Mouse (Mus musculus) left cerebral cortex, postnatal 10 days (tissue): ENCODE measurements around the gene Afg1l. TPM values are rescaled to one million over a fixed set of nuclear protein-coding genes. Genes with fewer than 3 reads are reported as not detected.

Source experiments
- DNase-seq, 2 experiments: peaks; one replicate each; pipeline ENCODE4 v3.0.0; 2021 to 2022; ENCODE audit warnings: low spot score in 2 of 2, mixed read lengths in 1 of 2; ENCODE audit errors: extremely low spot score in 1 of 2
- intact Hi-C: fragments of 180-260 bp; cut with DNase I; formaldehyde crosslinking; loops from one replicate; pipeline ENCODE4 v1.15.1; 2025
- total RNA-seq, 2 experiments: library from RNA; stranded (reverse); gene quantifications; 2 replicates each; pipeline ENCODE4 v1.2.3; 2021

The Afg1l gene
- total RNA-seq, 2 experiments from 2014 or later: 9.3 to 10.5 TPM

DNA sequence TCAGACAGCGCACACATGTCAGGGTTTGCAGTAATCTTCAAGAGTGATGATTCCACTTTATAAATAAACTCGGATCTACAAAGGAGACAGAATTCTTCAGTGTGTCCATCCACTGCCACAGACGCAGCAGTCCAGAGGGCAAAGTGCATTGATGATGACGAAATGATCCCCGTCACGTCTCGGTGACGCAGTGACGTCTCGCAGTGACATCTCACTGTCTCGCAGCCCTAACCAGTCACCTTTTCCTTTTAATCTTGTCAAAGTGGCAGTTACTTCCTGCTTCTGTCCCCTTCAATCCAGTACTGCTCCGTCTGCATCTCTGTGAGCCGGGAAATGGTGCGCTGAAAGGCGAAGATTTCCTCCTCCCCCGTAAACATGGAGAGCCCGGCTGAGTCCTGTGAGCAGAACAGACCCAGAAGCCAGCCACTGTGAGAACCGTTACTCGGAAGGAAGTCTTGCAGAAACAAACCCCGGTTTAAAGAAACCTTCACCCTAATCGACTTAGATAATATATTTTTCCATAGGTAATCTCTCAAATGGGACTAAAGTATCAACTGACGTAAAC lies 165.1 kb downstream of the Afg1l start:
- intact Hi-C loops: no loop called here
- no peak for DNase-seq

DNA sequence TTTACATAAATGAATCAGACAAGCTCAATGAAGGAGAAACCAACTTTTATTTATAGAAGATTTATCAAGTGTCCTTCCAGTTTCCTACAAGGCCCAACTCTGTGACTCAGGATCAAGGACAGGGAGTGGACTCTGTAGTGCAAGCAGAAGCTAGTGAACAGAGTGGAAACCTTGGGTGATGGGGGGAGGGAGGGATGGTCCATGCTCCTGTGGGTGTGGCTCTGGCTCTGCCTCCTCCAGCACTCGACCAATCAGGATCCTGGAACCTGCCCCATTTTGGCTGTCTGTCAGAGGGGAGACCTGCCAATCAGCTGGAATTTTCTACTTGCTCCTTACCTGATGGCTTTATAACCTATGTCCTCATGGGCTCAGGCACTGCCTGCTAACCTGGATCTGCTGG lies 165.8 kb downstream of the Afg1l start:
- intact Hi-C loops: no loop called here

DNA sequence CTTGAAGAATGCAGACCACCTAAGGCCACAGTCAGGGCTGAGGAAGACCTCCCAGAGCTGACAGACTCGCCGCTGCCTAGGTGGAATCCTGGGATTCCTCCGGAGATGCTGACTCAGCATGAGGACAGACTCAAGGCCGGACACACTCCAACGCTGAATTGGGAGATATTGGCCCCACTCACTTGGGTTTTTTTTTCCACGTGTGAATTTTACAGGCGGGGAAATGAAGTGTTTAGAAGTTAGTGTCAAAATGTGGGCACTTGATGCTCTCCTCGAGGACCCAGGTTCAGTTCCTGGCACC lies 169.7 kb downstream of the Afg1l start:
- no peak for DNase-seq
- intact Hi-C loops: loop anchor here (2.0 kb wide), 2 partner anchors 328 to 426 kb away; no protein-coding TSS in a partner anchor

More for the DNA sequence above, 165.8 kb downstream of the Afg1l start:
- DNase-seq: no peak

DNA sequence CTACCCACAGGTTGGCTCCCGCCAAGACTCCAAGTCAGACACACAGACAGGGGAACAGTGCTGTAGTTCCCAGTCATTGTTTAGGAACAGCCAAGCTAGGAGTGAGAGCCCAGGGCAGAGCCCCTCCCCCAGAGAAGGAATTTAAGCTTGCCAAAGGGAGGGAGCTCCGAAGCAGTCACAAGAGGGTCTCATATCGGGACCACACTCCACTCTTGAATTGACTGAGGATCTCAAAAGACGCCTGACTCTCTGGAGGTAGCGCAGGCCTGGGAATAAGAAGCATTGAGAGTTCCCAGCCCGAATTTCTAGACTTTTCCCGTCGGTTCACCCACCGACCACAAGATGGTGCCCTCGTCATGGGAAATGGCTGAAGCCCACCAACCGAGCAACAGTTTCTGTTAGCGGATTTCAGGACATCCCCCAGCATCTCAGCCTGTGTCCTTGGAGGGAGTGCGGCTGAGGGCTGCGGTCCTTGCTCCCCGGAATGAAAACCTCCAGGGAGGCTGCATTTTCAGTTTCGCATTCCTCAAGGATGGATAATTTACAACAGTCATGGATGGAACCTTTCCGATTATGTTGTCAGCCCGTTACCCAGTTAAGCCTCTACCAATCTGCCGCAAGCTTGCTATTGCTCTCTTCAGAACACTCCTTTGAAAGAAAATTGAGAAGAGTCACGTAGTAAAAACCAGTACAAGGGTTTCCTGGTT lies 170.2 kb downstream of the Afg1l start:
- peak; percentile 82 to 85 for DNase-seq
- intact Hi-C loops: loop anchor here (2.0 kb wide), 2 partner anchors 329 to 427 kb away; no protein-coding TSS in a partner anchor

DNA sequence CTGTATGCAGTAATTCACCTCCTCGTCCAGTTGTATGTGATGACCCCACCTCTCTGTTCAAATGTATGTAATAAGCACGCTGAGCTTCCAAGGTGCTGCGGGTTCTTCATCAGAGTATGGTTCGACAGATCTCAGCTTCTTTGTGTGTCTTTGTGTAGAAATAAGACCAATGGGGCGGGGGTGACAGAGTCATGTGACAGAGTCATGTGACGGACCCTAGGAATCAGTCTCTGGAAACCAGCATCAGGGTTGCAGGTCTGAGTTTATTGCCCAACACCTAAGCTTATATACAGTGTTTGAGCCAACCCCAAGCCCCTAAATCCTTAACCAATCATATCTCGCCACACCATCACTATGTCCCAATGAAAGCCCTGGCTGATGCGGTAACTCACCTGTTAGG lies 171.9 kb downstream of the Afg1l start:
- no peak for DNase-seq
- intact Hi-C loops: no loop called here

DNA sequence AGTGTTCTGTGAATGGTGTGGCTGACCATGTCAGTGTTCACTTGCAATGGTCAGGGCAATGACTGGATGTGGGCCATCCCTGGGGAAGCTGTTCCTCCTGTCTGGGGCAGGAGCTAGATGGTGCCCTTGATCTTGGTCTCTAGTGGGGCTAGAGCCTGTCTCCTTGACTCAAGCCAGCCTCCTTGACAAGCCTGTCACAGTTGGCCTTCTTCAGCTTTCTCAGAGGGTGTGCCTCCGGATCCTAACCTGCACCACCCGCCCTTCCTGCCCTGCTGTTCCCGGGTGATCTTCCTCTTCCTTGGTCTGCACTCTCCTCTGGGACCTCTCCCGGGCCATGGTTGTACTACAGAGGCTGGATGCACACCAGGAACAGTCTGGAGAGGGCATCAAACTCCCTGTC lies 177.6 kb downstream of the Afg1l start:
- DNase-seq: no peak
- intact Hi-C loops: no loop called here

DNA sequence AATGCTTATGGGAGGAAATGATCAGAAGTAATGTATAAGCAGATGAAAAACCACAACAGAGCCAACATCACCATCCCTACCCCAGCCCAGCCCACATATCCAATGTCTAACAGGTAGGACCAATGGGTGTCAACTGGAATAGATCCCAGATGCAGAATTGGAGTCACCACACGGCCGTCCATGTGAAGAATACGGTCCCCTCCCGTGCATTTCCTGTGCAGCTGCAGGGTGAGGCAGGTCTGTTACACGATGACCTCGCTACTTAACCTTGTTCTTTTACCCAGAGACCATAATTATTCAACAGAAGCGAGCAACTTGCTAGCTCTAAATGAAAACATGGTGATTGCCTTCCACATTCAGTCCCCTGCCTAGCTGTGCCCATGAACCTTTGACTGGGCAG lies 178.4 kb downstream of the Afg1l start:
- intact Hi-C loops: loop anchor here (5.0 to 10.0 kb wide), 2 partner anchors 608 to 785 kb away; partner anchors contain the start of gene Cd164
- DNase-seq: no peak

DNA sequence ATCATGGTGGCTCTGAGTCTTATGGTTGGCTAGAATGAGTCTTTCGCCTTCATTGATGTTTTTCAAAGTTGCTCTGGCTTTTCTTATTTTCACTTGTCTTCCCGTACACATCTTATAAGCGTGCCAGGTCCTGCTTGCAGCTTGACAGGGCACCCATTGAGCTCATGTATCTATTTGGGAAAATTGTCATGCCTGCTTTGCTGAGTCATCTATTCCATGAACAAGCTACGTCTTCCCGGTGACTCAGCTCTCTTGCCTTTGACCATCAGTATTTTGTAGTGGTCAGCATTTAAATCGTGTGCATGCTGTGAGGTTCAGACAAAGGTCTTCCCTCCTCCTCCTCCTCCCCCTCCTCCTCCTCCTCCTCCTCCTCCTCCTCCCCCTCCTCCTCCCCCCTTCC lies 178.9 kb downstream of the Afg1l start:
- intact Hi-C loops: loop anchor here (5.0 to 10.0 kb wide), 2 partner anchors 607 to 785 kb away; partner anchors contain the start of gene Cd164
- DNase-seq: no peak

DNA sequence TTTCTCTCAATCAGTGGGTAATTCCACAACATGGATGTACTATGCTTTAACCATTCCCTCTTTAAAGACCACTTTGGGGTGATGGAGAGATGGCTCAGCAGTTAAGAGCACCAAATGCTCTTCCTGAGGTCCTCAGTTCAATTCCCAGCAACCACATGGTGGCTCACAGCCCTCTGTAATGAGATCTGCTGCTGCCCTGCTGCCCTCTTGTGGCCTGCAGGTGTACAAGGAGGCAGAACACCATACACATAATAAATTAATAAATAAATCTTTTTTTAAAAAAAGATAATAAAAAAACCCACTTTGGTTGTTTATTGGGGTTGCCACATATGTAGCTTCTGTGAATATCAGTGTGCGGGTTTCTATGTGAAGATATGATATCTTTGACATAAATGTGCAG lies 180.4 kb downstream of the Afg1l start:
- no peak for DNase-seq
- intact Hi-C loops: loop anchor here (5.0 to 10.0 kb wide), 2 partner anchors 606 to 783 kb away; partner anchors contain the start of gene Cd164

DNA sequence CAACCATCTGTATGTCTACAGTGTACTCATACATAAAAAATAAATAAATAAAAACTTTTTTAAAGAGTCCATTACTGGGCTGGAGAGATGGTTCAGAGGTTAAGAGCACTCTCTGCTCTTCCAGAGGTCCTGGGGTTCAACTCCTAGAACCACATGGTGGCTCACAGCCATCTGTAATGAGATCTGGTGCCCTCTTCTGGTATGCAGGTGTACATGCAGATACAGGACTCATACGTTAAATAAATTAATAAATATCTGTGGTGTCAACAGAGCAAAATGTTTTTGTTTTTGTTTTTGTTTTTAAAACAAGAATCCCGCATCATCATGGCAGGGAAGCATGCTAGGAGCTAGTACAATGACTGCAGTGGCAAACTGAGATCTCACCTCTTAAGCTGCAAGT lies 181.3 kb downstream of the Afg1l start:
- intact Hi-C loops: loop anchor here (5.0 to 10.0 kb wide), 2 partner anchors 605 to 782 kb away; partner anchors contain the start of gene Cd164
- DNase-seq: no peak

DNA sequence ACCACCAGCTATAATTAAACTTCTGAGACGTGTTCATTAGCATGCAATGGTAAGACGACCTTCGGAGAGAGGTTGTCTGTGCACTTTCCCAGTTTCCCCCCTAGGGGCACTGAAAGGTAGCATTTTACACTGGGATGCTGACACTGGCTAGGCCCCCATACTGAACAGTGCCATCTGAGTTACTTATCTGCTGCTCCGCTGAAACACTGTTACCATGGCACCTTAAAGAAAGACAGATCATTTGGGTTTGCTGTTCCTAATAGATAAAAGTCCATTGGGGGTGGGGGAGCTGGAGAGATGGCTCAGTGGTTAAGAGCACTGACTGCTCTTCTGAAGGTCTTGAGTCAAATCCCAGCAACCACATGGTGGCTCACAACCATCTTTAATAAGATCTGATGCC lies 181.8 kb downstream of the Afg1l start:
- intact Hi-C loops: loop anchor here (5.0 to 10.0 kb wide), 2 partner anchors 604 to 782 kb away; partner anchors contain the start of gene Cd164
- no peak for DNase-seq

DNA sequence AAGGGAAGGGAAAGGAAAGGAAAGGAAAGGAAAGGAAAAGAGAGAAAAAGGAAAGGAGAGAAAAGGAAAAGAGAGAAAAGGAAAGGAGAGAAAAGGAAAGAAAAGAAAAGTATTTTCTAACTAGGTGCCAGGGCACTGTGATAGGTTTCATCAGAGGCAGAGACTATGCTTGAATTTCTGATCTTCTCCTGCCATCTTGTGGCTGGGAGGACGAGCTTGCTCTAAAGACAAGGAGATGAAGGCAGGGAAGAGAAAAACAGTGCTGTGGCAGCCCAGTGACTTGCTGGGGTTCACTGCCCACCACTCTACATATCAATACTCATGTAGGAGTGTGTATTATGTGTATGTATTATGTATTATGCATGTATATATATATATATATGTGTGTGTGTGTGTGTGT lies 183.3 kb downstream of the Afg1l start:
- DNase-seq: no peak
- intact Hi-C loops: loop anchor here (5.0 to 10.0 kb wide), 2 partner anchors 603 to 780 kb away; partner anchors contain the start of gene Cd164

DNA sequence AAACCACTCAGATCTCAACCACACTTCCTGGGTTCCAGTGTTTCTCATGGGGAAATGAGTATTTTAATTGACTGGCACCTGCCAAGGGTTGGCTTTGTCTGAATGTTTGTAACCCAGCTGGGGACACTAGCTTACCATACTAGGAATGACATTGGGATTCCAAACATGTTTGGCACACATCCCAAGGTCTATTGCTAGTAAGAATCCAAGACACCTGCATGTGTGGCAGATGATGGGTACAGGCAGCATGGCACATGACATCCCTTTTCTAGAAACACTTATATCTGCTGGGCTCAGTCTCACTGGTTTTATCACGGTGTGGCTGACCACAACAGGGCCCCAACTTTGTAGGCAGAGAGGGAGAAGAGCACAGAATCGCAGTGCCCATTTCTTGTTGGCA lies 184.0 kb downstream of the Afg1l start:
- intact Hi-C loops: loop anchor here (5.0 to 10.0 kb wide), 2 partner anchors 462 to 780 kb away; partner anchors contain the start of gene Cd164
- DNase-seq: no peak

DNA sequence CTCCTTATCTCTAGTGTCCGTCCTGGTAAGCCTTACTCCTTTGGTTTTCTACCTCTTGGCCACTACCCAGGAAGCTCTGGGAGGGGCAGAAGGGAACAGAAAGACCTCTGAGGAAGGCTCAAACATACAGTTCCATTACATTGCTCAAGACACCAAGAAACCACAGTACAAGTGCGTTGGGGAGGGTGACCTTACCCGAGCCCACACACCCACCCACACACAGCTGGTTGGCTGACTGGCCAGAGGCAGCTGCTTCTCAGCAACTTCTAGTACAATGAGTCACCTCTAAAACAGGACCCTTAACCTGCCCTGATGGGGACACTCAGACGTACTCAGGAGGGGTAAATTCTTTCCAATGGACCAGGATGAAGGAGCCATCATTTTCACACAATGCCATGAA lies 184.5 kb downstream of the Afg1l start:
- intact Hi-C loops: loop anchor here (5.0 to 10.0 kb wide), 2 partner anchors 462 to 779 kb away; partner anchors contain the start of gene Cd164

DNA sequence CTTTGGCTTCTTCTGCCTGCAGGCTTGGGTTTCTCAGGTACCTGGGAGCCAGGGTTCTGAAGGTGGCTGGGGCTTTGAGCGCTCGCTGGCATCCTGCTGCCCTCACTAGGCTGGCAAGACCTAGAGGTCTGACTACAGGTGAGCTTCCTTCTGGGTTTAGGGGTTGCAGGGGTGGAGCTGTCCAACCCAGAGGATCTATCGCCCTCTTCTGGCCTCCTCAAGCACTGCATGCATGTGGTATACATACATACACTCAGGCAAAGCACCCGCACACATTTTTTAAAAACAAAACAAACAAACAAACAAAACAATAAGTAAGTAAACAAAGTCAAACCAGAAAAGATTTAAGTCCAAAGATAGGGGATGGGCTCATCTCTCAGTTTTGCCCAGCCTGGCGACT lies 187.0 kb downstream of the Afg1l start:
- intact Hi-C loops: loop anchor here (2.0 to 10.0 kb wide), 3 partner anchors 311 to 777 kb away; partner anchors contain the start of gene Cd164
- DNase-seq: peak in 1 of 2 experiments; percentile 50

More for the DNA sequence above, 184.5 kb downstream of the Afg1l start:
- DNase-seq: no peak

DNA sequence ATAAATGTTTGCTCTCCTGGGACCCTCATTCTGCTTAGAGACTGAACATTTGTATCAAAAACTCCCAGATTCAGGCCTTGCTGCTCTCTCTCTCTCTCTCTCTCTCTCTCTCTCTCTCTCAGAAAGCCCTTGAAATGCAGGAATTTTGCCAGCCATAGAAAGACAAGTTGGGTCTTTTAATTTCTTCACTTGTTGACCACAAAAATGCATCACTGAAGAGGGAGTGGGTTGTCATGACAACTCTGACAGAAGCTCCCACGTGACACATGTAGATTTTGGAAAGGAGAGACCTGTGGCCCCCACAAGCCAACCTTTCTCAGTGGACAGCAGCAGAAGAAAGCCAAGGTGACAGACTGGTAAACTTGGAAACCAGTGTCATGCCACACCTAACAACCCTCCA lies 190.7 kb downstream of the Afg1l start:
- intact Hi-C loops: no loop called here
- no peak for DNase-seq

DNA sequence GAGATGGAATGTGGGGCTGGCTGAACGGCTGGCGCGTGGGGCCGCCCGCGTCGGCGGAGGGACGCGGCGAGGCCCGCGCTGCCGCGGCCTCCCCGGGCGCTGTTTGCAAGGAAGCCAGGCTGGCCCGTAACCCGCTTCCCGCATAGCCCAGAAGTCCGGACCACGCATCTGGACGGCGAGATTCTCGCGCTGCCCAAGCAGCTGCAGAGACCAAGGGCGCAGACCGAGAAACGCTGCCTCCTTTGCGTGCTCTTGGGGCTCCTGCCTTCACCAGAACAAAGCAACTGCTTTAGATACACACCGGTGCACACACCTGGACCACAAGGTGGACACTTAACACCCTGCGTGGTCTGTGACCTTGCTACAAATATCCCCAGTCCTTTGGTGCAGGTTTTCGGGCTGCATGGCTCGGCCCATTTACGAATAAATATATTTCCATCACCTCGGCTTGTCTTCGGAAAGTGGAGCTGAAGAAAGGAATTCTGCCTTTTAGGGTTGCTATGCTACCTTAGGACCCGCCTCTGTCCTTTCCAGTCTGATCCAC lies 200.0 kb downstream of the Afg1l start:
- intact Hi-C loops: loop anchor here (5.0 kb wide), 3 partner anchors 261 to 446 kb away; partner anchors contain the start of gene Armc2

DNA sequence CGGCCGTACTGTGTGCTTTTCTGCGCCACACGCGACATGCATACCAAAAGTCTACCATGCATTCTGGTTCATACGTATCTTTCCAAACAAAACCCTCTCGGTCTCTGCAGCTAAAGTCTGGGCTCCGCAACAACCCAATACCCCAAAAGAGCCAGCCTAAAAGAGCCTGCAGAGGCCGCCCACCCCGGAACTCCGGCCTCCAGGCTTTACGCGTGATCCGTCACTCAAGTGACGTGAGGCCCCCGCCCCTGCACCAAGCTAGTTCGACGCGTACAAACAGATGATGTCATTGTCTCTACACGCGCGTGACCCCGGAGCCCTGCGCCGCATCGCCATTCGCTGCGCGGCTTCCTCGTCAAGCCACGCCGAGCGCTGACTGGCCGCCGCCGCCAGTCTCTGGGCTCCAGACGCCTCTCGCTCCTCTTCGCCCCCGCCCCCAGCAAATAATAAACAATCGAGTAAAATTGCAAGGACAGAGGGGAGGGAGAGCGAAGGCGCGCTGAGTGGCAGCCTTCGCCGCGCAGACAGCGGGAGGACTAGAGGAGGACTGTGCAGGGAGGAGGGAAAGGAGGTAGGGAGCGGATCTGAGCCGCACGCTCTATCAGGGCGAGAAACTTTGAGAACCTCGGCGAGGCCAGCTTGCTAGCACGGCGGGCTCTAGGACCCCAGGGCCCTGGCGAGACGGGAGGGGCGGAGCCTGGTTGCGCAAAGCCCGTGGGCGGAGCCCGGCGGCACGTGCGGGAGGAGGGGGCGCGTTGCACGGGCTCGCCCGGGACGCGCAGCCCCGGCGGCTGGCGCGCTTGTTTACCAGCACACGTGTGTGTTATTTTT lies 200.7 kb downstream of the Afg1l start:
- peak; percentile 99 for DNase-seq
- intact Hi-C loops: loop anchor here (5.0 kb wide), 3 partner anchors 260 to 445 kb away; partner anchors contain the start of gene Armc2

More for the DNA sequence above, 200.0 kb downstream of the Afg1l start:
- no peak for DNase-seq
